Mouse (Mus musculus) ovary, postnatal 10 days (tissue): ENCODE results near the gene S100a11.
A peak's percentile ranks its signal among the peaks of the same experiment; 100 is the strongest.
"Not testable (repeated sequence)": the region's sequence is repeated elsewhere in the genome, so short reads cannot be mapped to it uniquely, and the experiment has no call there.

Experiments used
- DNase-seq: peaks from one replicate; pipeline ENCODE4 v3.0.0; 2022; ENCODE audit warnings: low spot score

The S100a11 gene

GRCm38 (mm10) chr3:93522611-93523010 is 2.3 kb downstream of the S100a11 start:
- DNase-seq = peak; percentile 29

GRCm38 (mm10) chr3:93527300-93527699 is 7.0 kb downstream of the S100a11 start:
- no peak for DNase-seq

- DNase-seq = no peak
Measured at GRCm38 (mm10) chr3:93528807-93529206, 8.5 kb downstream of the S100a11 start.

GRCm38 (mm10) chr3:93537068-93537576 is 16.8 kb downstream of the S100a11 start:
- DNase-seq = no peak

GRCm38 (mm10) chr3:93538486-93538885 is 18.2 kb downstream of the S100a11 start:
- no peak for DNase-seq

- no peak for DNase-seq
Measured at GRCm38 (mm10) chr3:93541501-93541900, 21.2 kb downstream of the S100a11 start.

- DNase-seq = not testable (repeated sequence)
Measured at GRCm38 (mm10) chr3:93544170-93544569, 23.9 kb downstream of the S100a11 start.

- DNase-seq = peak; percentile 81
Measured at GRCm38 (mm10) chr3:93547099-93547648, 26.9 kb downstream of the S100a11 start.

- DNase-seq = no peak
Measured at GRCm38 (mm10) chr3:93547749-93548540, 27.7 kb downstream of the S100a11 start.

GRCm38 (mm10) chr3:93548541-93549266 is 28.4 kb downstream of the S100a11 start:
- DNase-seq = no peak

GRCm38 (mm10) chr3:93549986-93550385 is 29.7 kb downstream of the S100a11 start:
- no peak for DNase-seq

- no peak for DNase-seq
Measured at GRCm38 (mm10) chr3:93551950-93552901, 31.9 kb downstream of the S100a11 start.

GRCm38 (mm10) chr3:93553311-93553710 is 33.0 kb downstream of the S100a11 start:
- no peak for DNase-seq

GRCm38 (mm10) chr3:93553765-93554378 is 33.6 kb downstream of the S100a11 start:
- no peak for DNase-seq

- no peak for DNase-seq
Measured at GRCm38 (mm10) chr3:93554379-93554980, 34.2 kb downstream of the S100a11 start.

GRCm38 (mm10) chr3:93554981-93555877 is 34.9 kb downstream of the S100a11 start, which contains the start of gene S100a10:
Gene S100a10, plus strand, starts transcription at chr3:93555080.
- DNase-seq = peak; percentile 46

GRCm38 (mm10) chr3:93555878-93556254 is 35.6 kb downstream of the S100a11 start:
- no peak for DNase-seq

- DNase-seq = no peak
Measured at GRCm38 (mm10) chr3:93556599-93556998, 36.3 kb downstream of the S100a11 start.

- DNase-seq = no peak
Measured at GRCm38 (mm10) chr3:93557471-93557870, 37.2 kb downstream of the S100a11 start.

- no peak for DNase-seq
Measured at GRCm38 (mm10) chr3:93559961-93560360, 39.7 kb downstream of the S100a11 start.
